Mouse (Mus musculus) midbrain, embryonic 16.5 days (tissue): Measurements from ENCODE around the gene Stag1. TPM values are rescaled to one million over a fixed set of nuclear protein-coding genes. Genes with fewer than 3 reads are reported as not detected.

Source experiments
- ATAC-seq: fragments of 200-750 bp; cut with Nextera tagmentation; 2 replicates; pipeline ENCODE4 v1.8.0; 2017; ENCODE audit warnings: moderate TSS enrichment
- H3K27ac ChIP-seq: fragments of 300-500 bp; sonication (generic); 2 replicates; pipeline ENCODE4 v1.5.1; 2014; ENCODE audit warnings: mild to moderate bottlenecking, low read length, mixed read lengths
- H3K27me3 ChIP-seq: fragments of 300-500 bp; sonication (generic); 2 replicates; pipeline ENCODE4 v1.6.1; 2014; ENCODE audit warnings: low read depth, low read length, mixed read lengths; ENCODE audit not compliant: control insufficient read depth, insufficient read depth
- H3K36me3 ChIP-seq: fragments of 300-500 bp; sonication (generic); 2 replicates; pipeline ENCODE4 v1.6.1; 2014; ENCODE audit warnings: mild to moderate bottlenecking, low read length, moderate library complexity, mixed read lengths; ENCODE audit not compliant: control insufficient read depth, insufficient read depth
- H3K4me1 ChIP-seq: fragments of 300-500 bp; sonication (generic); 2 replicates; pipeline ENCODE4 v1.6.1; 2014; ENCODE audit warnings: mild to moderate bottlenecking, low read length, mixed read lengths; ENCODE audit not compliant: control insufficient read depth, insufficient read depth
- H3K4me2 ChIP-seq: fragments of 300-500 bp; sonication (generic); 2 replicates; pipeline ENCODE4 v1.6.1; 2014; ENCODE audit warnings: mild to moderate bottlenecking, low read length, mixed read lengths
- H3K4me3 ChIP-seq: fragments of 300-500 bp; sonication (generic); 2 replicates; pipeline ENCODE4 v1.5.1; 2014; ENCODE audit warnings: low read depth, mild to moderate bottlenecking, low read length, moderate library complexity, mixed read lengths
- H3K9ac ChIP-seq: fragments of 300-500 bp; sonication (generic); 2 replicates; pipeline ENCODE4 v1.6.1; 2014; ENCODE audit warnings: low read depth, low read length, mixed read lengths
- H3K9me3 ChIP-seq: fragments of 300-500 bp; sonication (generic); replicated peaks from 2 replicates; pipeline ENCODE4 v1.6.1; 2014; ENCODE audit warnings: mild to moderate bottlenecking, low read length, mixed read lengths; ENCODE audit not compliant: control insufficient read depth, poor library complexity, severe bottlenecking
- WGBS: fragments of 180-500 bp; shearing (Covaris S2); extraction: QIAGEN DNeasy Blood & Tissue Kit; methylation state at CpG from one replicate; pipeline ENCODE4 v1.1.7; 2014; 5-methylcytosine and 5-hydroxymethylcytosine counted together
- polyA plus RNA-seq: library from polyadenylated mRNA; unstranded; fragments of >200 nt; fragmentation: Nextera tagmentation; extraction: Ambion mirVana; gene quantifications from 2 replicates; pipeline ENCODE4 v1.2.1, GENCODE M21; 2015

The Stag1 gene
- 26.5 and 32.8 TPM in 2 replicates for polyA plus RNA-seq

- Histone ChIP-seq H3K27me3 (no peaks in the 10 kb centered on the region), H3K9me3 (no peaks in the 10 kb centered on the region), H3K27ac (no peak within 1 kb of the TSS), H3K9ac (no peak within 1 kb of the TSS), H3K4me3 (no peak within 1 kb of the TSS), H3K4me2 (no peak within 1 kb of the TSS), H3K4me1 (peaks cover 8% of the 10 kb centered on the region; the same call in 1 of the 2 replicates), H3K36me3 (no peaks in the 10 kb centered on the region)
- ATAC-seq: no peak
- 92% methylated on average over 8 of the region's 8 CpGs for WGBS
These were observed at the start of gene Stag1 for GRCm38 (mm10) chr9:100597546-100597945. Stag1 (plus strand) TSS chr9:100597798.

DNA sequence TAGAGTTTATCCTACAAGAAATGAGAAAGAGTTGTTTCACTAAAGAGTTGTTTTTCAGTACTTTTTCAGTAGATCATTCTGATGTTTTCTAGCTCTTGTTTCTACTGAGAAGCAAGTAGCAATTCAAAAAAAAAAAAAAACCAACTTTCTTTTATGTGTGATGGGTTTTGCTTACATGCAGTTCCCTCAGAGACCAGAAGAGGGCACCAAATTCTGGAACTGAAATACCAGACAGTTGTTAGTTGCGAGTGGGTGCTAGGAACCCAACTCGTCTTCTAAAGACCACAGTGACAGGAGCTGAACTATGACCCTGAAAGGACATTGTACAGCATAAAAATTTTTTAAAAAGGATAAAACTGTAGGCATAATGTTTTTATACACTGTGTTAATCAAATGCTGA lies 49.3 kb upstream of the Stag1 start:
- Histone ChIP-seq H3K9me3 (peaks cover 8% of the 10 kb centered on the region; the same call in 1 of the 2 replicates), H3K9ac (no peak overlapping the region), H3K36me3 (peaks cover 23% of the 10 kb centered on the region), H3K27me3 (no peaks in the 10 kb centered on the region), H3K4me1 (peaks cover 22% of the 10 kb centered on the region), H3K4me2 (no peak overlapping the region), H3K4me3 (no peak overlapping the region), H3K27ac (no peak overlapping the region)
- ATAC-seq: no peak
- 87% methylated on average over 2 of the region's 2 CpGs for whole genome bisulfite sequencing

GRCm38 (mm10) chr9:100555686-100556085 lies 41.9 kb upstream of the Stag1 start:
- no peak overlapping the region for H3K4me2 ChIP-seq
- 78% methylated on average over 5 of the region's 5 CpGs for WGBS
- no peak for ATAC-seq
- H3K27ac ChIP-seq: no peak overlapping the region
- H3K27me3 ChIP-seq: no peaks in the 10 kb centered on the region
- no peaks in the 10 kb centered on the region for H3K4me1 ChIP-seq
- no peak overlapping the region for H3K9ac ChIP-seq
- H3K9me3 ChIP-seq: no peaks in the 10 kb centered on the region; the same call in 1 of the 2 replicates
- H3K4me3 ChIP-seq: no peak overlapping the region
- H3K36me3 ChIP-seq: peaks cover 11% of the 10 kb centered on the region

GRCm38 (mm10) chr9:100558023-100558573 lies 39.5 kb upstream of the Stag1 start:
- Histone ChIP-seq H3K9me3 (no peaks in the 10 kb centered on the region), H3K36me3 (no peaks in the 10 kb centered on the region), H3K4me3 (no peak overlapping the region), H3K9ac (no peak overlapping the region), H3K4me1 (no peaks in the 10 kb centered on the region), H3K4me2 (no peak overlapping the region), H3K27ac (no peak overlapping the region), H3K27me3 (no peaks in the 10 kb centered on the region)
- 76% methylated on average over 4 of the region's 4 CpGs for WGBS
- ATAC-seq: no peak

GRCm38 (mm10) chr9:100558991-100559390 lies 38.6 kb upstream of the Stag1 start:
- Histone ChIP-seq H3K27me3 (no peaks in the 10 kb centered on the region), H3K27ac (no peak overlapping the region), H3K4me2 (no peak overlapping the region), H3K36me3 (no peaks in the 10 kb centered on the region), H3K9ac (no peak overlapping the region), H3K9me3 (no peaks in the 10 kb centered on the region), H3K4me3 (no peak overlapping the region), H3K4me1 (no peaks in the 10 kb centered on the region)
- ATAC-seq: no peak

GRCm38 (mm10) chr9:100560251-100560890 lies 37.2 kb upstream of the Stag1 start:
- Histone ChIP-seq H3K4me2 (no peak overlapping the region), H3K27me3 (no peaks in the 10 kb centered on the region), H3K27ac (no peak overlapping the region), H3K36me3 (no peaks in the 10 kb centered on the region), H3K4me3 (no peak overlapping the region), H3K9me3 (no peaks in the 10 kb centered on the region), H3K9ac (no peak overlapping the region), H3K4me1 (no peaks in the 10 kb centered on the region)
- ATAC-seq: no peak
- WGBS: 82% methylated on average over 10 of the region's 10 CpGs

DNA sequence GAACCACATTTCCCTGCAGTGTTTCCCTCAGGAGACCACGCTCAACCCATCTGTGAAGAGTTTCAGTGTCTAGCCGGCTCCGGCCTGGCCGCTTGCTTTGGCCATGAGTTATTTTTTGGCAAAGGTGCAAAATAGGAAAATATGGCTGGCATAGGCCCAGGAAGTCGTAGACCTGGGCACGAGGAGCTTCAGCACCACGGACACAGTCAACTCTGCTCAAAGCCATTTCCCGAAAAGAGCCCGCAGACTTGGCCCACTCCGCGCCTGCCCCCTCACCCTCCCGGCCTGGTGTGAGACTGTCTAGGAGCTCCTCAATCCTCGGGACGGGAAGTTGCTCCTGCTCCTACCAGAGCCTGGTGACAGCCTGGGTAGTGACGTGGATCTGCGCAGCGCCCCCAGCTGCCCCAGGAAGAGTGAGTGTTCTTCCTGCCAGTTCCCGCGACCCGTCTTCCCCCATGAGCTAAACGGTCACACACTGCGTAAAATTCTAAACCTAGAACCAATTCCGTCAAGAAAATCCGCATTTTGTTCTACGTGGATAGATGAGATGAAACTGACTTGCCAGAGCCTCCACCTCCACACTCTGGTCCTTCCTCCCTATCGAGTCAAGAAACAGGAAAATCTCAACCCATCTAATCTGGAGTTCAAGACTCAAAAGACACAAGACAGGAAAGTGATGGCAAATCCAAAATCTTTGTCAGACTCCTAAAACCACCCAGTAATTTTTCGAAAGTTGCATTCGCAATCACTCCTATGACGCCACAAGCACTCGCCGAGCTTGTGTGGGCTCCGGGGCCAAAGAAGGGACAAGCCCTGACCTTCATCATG lies 27.6 kb upstream of the Stag1 start:
- Histone ChIP-seq H3K27me3 (no peaks in the 10 kb centered on the region), H3K4me2 (peak overlapping the region; percentile 86), H3K27ac (peak overlapping the region; percentile 80), H3K9me3 (no peaks in the 10 kb centered on the region), H3K9ac (peak overlapping the region; percentile 84), H3K4me3 (peak overlapping the region; percentile 77), H3K36me3 (no peaks in the 10 kb centered on the region), H3K4me1 (peaks cover 6% of the 10 kb centered on the region)
- 0 out of 2 replicates have a peak, but pooled peaks have one; percentile 47 for ATAC-seq
- WGBS: 12% methylated on average over 32 of the region's 32 CpGs

- peak within 1 kb of the TSS; percentile 84 for H3K9ac ChIP-seq
- H3K4me1 ChIP-seq: peaks cover 6% of the 10 kb centered on the region
- no peaks in the 10 kb centered on the region for H3K9me3 ChIP-seq
- H3K4me3 ChIP-seq: peak within 1 kb of the TSS; percentile 77
- H3K27me3 ChIP-seq: no peaks in the 10 kb centered on the region
- no peaks in the 10 kb centered on the region for H3K36me3 ChIP-seq
- H3K4me2 ChIP-seq: peak within 1 kb of the TSS; percentile 86
- under 1% methylated on average over 50 of the region's 55 CpGs for WGBS
- peak within 1 kb of the TSS; percentile 80 for H3K27ac ChIP-seq
- ATAC-seq: peak; percentile 94
These were observed 26.9 kb upstream of the Stag1 start, which contains the start of gene Slc35g2 for GRCm38 (mm10) chr9:100570626-100571233. Slc35g2 (minus strand) TSS chr9:100571090.
